Mouse (Mus musculus): Measurements from ENCODE around the gene Pnkd. TPM values are rescaled to one million over a fixed set of nuclear protein-coding genes. Genes with fewer than 3 reads are reported as not detected.

Gene Pnkd
- total and polyA plus RNA-seq, 3 experiments, result 52.5 to 64.2 TPM; not detected in 1

GRCm38 (mm10) chr1:74303509-74304338 is 19.0 kb downstream of the Pnkd start:
- H3K36me3 ChIP-seq (ENCODE audit: control insufficient read depth in 1 of 2, insufficient read depth in 2 of 2, low read length in 2 of 2), result peaks cover 0 to 32% of the 10 kb centered on the region in 2 experiments; a peak in 2 of 4 replicates
- H3K79me2 ChIP-seq (ENCODE audit: control insufficient read depth, insufficient read depth, low read length, poor library complexity), result peaks cover 16% of the 10 kb centered on the region
- H3K27ac ChIP-seq (ENCODE audit: control insufficient read depth, low read depth, low read length), result 0 out of 2 replicates have a peak overlapping the region, but pooled peaks have one; percentile 11
- H3K4me1 ChIP-seq (ENCODE audit: control insufficient read depth in 1 of 2, insufficient read depth in 2 of 2, low read length in 2 of 2), result peaks cover 2 to 40% of the 10 kb centered on the region in 2 experiments; a peak in 3 of 4 replicates
- H3K4me3 ChIP-seq (ENCODE audit: control insufficient read depth in 1 of 2, insufficient read depth in 1 of 2, low read depth in 2 of 2, low read length in 2 of 2), result peak overlapping the region; percentile 91 to 94
- peak overlapping the region; percentile 86 for H3K9ac ChIP-seq (ENCODE audit: control insufficient read depth, low read depth, low read length, poor library complexity, severe bottlenecking)
- DNase-seq (ENCODE audit: low read depth, low spot score), result peak; percentile 74
- no peaks in the 10 kb centered on the region for H3K27me3 ChIP-seq (ENCODE audit: control insufficient read depth in 1 of 2, insufficient read depth in 2 of 2, low read length in 2 of 2)
- TF ChIP-seq MXI1 (IDR thresholded peaks at IDR 0.05; ENCODE audit: low read depth, low read length), result peak; percentile 79
- TF ChIP-seq CTCF (IDR thresholded peaks at IDR 0.05 in 2 of 3, conservative IDR thresholded peaks at IDR 0.05 in 1 of 3; ENCODE audit: control insufficient read depth in 1 of 3, insufficient read depth in 1 of 3, low read depth in 2 of 3, low read length in 3 of 3, poor library complexity in 1 of 3, severe bottlenecking in 1 of 3), result 0 out of 6 replicates have a peak, but pooled peaks of 1 of the 3 experiments have one; percentile 11
- TF ChIP-seq SIN3A (IDR thresholded peaks at IDR 0.05; ENCODE audit: low read length), result peak; percentile 61
- no peak for TF ChIP-seq MEF2A (IDR thresholded peaks at IDR 0.05; ENCODE audit: extremely low read depth, insufficient replicate concordance, low read depth, low read length, poor library complexity, severe bottlenecking)
- no peak for TF ChIP-seq BHLHE40 (IDR thresholded peaks at IDR 0.05; ENCODE audit: borderline replicate concordance, low read depth, low read length)
- 0 out of 2 replicates have a peak, but pooled peaks have one; percentile 68 for TF ChIP-seq POLR2AphosphoS2 (IDR thresholded peaks at IDR 0.05; ENCODE audit: low read length)
- peak; percentile 75 for TF ChIP-seq MAX (IDR thresholded peaks at IDR 0.05; ENCODE audit: low read length)
- peak; percentile 55; the same call in 1 of the 2 replicates for TF ChIP-seq MAZ (IDR thresholded peaks at IDR 0.05; ENCODE audit: low read depth, low read length)
- TF ChIP-seq KAT2A (conservative IDR thresholded peaks at IDR 0.05; ENCODE audit: low read depth, low read length), result no peak
- peak; percentile 45 for TF ChIP-seq NELFE (IDR thresholded peaks at IDR 0.05; ENCODE audit: low read depth, low read length)
- no peak; the same call in 1 of the 2 replicates for TF ChIP-seq CHD2 (IDR thresholded peaks at IDR 0.05; ENCODE audit: low read length)
- peak; percentile 61 to 69 for TF ChIP-seq POLR2A (IDR thresholded peaks at IDR 0.05; ENCODE audit: control insufficient read depth in 1 of 2, insufficient read depth in 1 of 2, low read depth in 1 of 2, low read length in 2 of 2, poor library complexity in 1 of 2)
- peak; percentile 70; the same call in 1 of the 2 replicates for TF ChIP-seq MYC (IDR thresholded peaks at IDR 0.05; ENCODE audit: low read depth, low read length)
- TF ChIP-seq HCFC1 (IDR thresholded peaks at IDR 0.05; ENCODE audit: low read depth, low read length), result peak; percentile 22; the same call in 1 of the 2 replicates
- no peaks in the 10 kb centered on the region for H3K9me3 ChIP-seq (replicated peaks; ENCODE audit: insufficient read depth, low read length)

- Histone ChIP-seq H3K4me1 (ENCODE audit: control insufficient read depth in 1 of 2, insufficient read depth in 2 of 2, low read length in 2 of 2) (peaks cover 2 to 41% of the 10 kb centered on the region in 2 experiments; a peak in 3 of 4 replicates), H3K9ac (ENCODE audit: control insufficient read depth, low read depth, low read length, poor library complexity, severe bottlenecking) (peak overlapping the region; percentile 86), H3K27ac (ENCODE audit: control insufficient read depth, low read depth, low read length) (no peak overlapping the region), H3K79me2 (ENCODE audit: control insufficient read depth, insufficient read depth, low read length, poor library complexity) (peaks cover 14% of the 10 kb centered on the region), H3K4me3 (ENCODE audit: control insufficient read depth in 1 of 2, insufficient read depth in 1 of 2, low read depth in 2 of 2, low read length in 2 of 2) (peak overlapping the region; percentile 91 to 94), H3K36me3 (ENCODE audit: control insufficient read depth in 1 of 2, insufficient read depth in 2 of 2, low read length in 2 of 2) (peaks cover 0 to 30% of the 10 kb centered on the region in 2 experiments; a peak in 2 of 4 replicates), H3K9me3 (replicated peaks; ENCODE audit: insufficient read depth, low read length) (no peaks in the 10 kb centered on the region), H3K27me3 (ENCODE audit: control insufficient read depth in 1 of 2, insufficient read depth in 2 of 2, low read length in 2 of 2) (no peaks in the 10 kb centered on the region)
- TF ChIP-seq ZMIZ1 (IDR thresholded peaks at IDR 0.05; ENCODE audit: low read depth, low read length) (no peak), CHD2 (IDR thresholded peaks at IDR 0.05; ENCODE audit: low read length) (no peak), JUND (IDR thresholded peaks at IDR 0.05; ENCODE audit: low read depth, low read length) (no peak), CTCF (IDR thresholded peaks at IDR 0.05 in 2 of 3, conservative IDR thresholded peaks at IDR 0.05 in 1 of 3; ENCODE audit: control insufficient read depth in 1 of 3, insufficient read depth in 1 of 3, low read depth in 2 of 3, low read length in 3 of 3, poor library complexity in 1 of 3, severe bottlenecking in 1 of 3) (no peak), MYB (IDR thresholded peaks at IDR 0.05; ENCODE audit: low read depth, low read length) (no peak), SMC3 (IDR thresholded peaks at IDR 0.05; ENCODE audit: low read depth, low read length) (no peak), MYC (IDR thresholded peaks at IDR 0.05; ENCODE audit: low read depth, low read length) (no peak), SIN3A (IDR thresholded peaks at IDR 0.05; ENCODE audit: low read length) (no peak), NRF1 (IDR thresholded peaks at IDR 0.05; ENCODE audit: insufficient read depth, low read depth, low read length, poor library complexity, severe bottlenecking) (no peak), TCF12 (IDR thresholded peaks at IDR 0.05; ENCODE audit: low read depth, low read length) (no peak)
- no peak for DNase-seq (ENCODE audit: low read depth, low spot score)
These were observed 19.6 kb downstream of the Pnkd start for GRCm38 (mm10) chr1:74304339-74304790.

All from MEL (cell line).